Mouse (Mus musculus) kidney, adult 2 months (tissue): Measurements from ENCODE around the gene Zbtb32.

Experiments used
- CTCF ChIP-seq: fragments of 200-500 bp; conservative IDR thresholded peaks from 2 replicates; pipeline ENCODE4 v1.5.1; 2011; ENCODE audit warnings: low read depth, mild to moderate bottlenecking, control low read depth, low read length, moderate library complexity, mixed read lengths; ENCODE audit not compliant: insufficient read depth, insufficient read length
- POLR2A ChIP-seq: fragments of 200-500 bp; IDR thresholded peaks from one replicate; pipeline ENCODE4 v1.6.1; 2011; ENCODE audit warnings: low read depth, low read length, control low read depth

DNA sequence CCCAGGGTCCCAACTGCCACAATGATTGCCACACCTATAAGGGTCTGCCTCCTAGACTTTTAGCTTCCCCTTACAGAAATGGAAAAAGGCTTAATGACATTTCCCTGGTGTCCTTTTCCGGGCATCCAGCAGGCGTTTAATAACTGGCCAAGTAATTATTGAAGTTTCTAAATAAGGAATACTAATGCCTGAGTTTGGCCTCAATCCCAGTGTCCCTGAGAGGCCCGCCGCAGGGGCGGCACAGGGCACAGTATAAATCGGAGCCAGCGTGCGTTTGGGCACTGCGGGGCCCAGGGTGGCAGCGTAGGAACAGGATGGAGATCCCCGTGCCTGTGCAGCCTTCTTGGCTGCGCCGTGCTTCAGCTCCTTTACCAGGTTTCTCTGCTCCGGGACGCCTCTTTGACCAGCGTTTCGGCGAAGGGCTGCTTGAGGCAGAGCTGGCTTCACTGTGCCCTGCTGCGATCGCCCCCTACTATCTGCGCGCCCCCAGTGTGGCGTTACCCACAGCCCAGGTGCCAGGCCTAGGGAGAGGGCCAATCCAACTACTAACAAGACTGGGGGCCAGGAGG lies 45.6 kb downstream of the Zbtb32 start:
- no peak for TF ChIP-seq POLR2A
- TF ChIP-seq CTCF: no peak
